Mouse (Mus musculus): ENCODE results near the gene Wdr95. TPM values are rescaled to one million over a fixed set of nuclear protein-coding genes. Genes with fewer than 3 reads are reported as not detected.

The Wdr95 gene
- polyA plus RNA-seq, 1 experiment from 2014 or later = 0.11 TPM

- no peak for ATAC-seq (replicated peaks; ENCODE audit: extremely low read depth, insufficient read depth, low FRiP score)
- 43% methylated on average over 4 of the region's 4 CpGs for WGBS
- Histone ChIP-seq H3K4me3 (ENCODE audit: low read length) (no peak overlapping the region), H3K4me2 (ENCODE audit: low read depth, low read length) (no peak overlapping the region), H3K36me3 (ENCODE audit: control insufficient read depth, insufficient read depth) (no peaks in the 10 kb centered on the region), H3K9me3 (replicated peaks; ENCODE audit: control insufficient read depth, low read length) (no peaks in the 10 kb centered on the region), H3K27ac (ENCODE audit: low read length) (no peak overlapping the region), H3K27me3 (ENCODE audit: control insufficient read depth, insufficient read depth, low read length) (no peaks in the 10 kb centered on the region), H3K9ac (ENCODE audit: low read length) (no peak overlapping the region), H3K4me1 (ENCODE audit: control insufficient read depth, insufficient read depth, low read length) (peaks cover 8% of the 10 kb centered on the region; the same call in 1 of the 2 replicates)
These were observed 121.7 kb downstream of the Wdr95 start for GRCm38 (mm10) chr5:149650179-149650553.

- WGBS = 80% methylated on average over 9 of the region's 9 CpGs
- H3K4me2 ChIP-seq (ENCODE audit: low read depth, low read length) = no peak overlapping the region
- H3K9me3 ChIP-seq (replicated peaks; ENCODE audit: control insufficient read depth, low read length) = no peaks in the 10 kb centered on the region
- H3K9ac ChIP-seq (ENCODE audit: low read length) = no peak overlapping the region
- H3K4me3 ChIP-seq (ENCODE audit: low read length) = no peak overlapping the region
- no peaks in the 10 kb centered on the region for H3K27me3 ChIP-seq (ENCODE audit: control insufficient read depth, insufficient read depth, low read length)
- no peak for ATAC-seq (replicated peaks; ENCODE audit: extremely low read depth, insufficient read depth, low FRiP score)
- no peaks in the 10 kb centered on the region for H3K4me1 ChIP-seq (ENCODE audit: control insufficient read depth, insufficient read depth, low read length)
- H3K27ac ChIP-seq (ENCODE audit: low read length) = no peak overlapping the region
- H3K36me3 ChIP-seq (ENCODE audit: control insufficient read depth, insufficient read depth) = no peaks in the 10 kb centered on the region
These were observed 127.2 kb downstream of the Wdr95 start for GRCm38 (mm10) chr5:149655636-149656035.

- no peak overlapping the region for H3K27ac ChIP-seq (ENCODE audit: low read length)
- H3K27me3 ChIP-seq (ENCODE audit: control insufficient read depth, insufficient read depth, low read length) = no peaks in the 10 kb centered on the region
- ATAC-seq (replicated peaks; ENCODE audit: extremely low read depth, insufficient read depth, low FRiP score) = no peak
- no peaks in the 10 kb centered on the region for H3K36me3 ChIP-seq (ENCODE audit: control insufficient read depth, insufficient read depth)
- WGBS = 51% methylated on average over 3 of the region's 3 CpGs
- H3K4me2 ChIP-seq (ENCODE audit: low read depth, low read length) = no peak overlapping the region
- H3K4me1 ChIP-seq (ENCODE audit: control insufficient read depth, insufficient read depth, low read length) = no peaks in the 10 kb centered on the region
- H3K9me3 ChIP-seq (replicated peaks; ENCODE audit: control insufficient read depth, low read length) = no peaks in the 10 kb centered on the region
- no peak overlapping the region for H3K4me3 ChIP-seq (ENCODE audit: low read length)
- H3K9ac ChIP-seq (ENCODE audit: low read length) = no peak overlapping the region
These were observed 129.5 kb downstream of the Wdr95 start for GRCm38 (mm10) chr5:149658022-149658421.

GRCm38 (mm10) chr5:149658741-149659413 is 130.4 kb downstream of the Wdr95 start:
- Histone ChIP-seq H3K4me1 (ENCODE audit: control insufficient read depth, insufficient read depth, low read length) (no peaks in the 10 kb centered on the region), H3K4me3 (ENCODE audit: low read length) (no peak overlapping the region), H3K4me2 (ENCODE audit: low read depth, low read length) (no peak overlapping the region), H3K27me3 (ENCODE audit: control insufficient read depth, insufficient read depth, low read length) (no peaks in the 10 kb centered on the region), H3K36me3 (ENCODE audit: control insufficient read depth, insufficient read depth) (no peaks in the 10 kb centered on the region), H3K27ac (ENCODE audit: low read length) (no peak overlapping the region), H3K9me3 (replicated peaks; ENCODE audit: control insufficient read depth, low read length) (no peaks in the 10 kb centered on the region), H3K9ac (ENCODE audit: low read length) (no peak overlapping the region)
- WGBS = 69% methylated on average over 9 of the region's 9 CpGs
- no peak for ATAC-seq (replicated peaks; ENCODE audit: extremely low read depth, insufficient read depth, low FRiP score)

- Histone ChIP-seq H3K27me3 (ENCODE audit: control insufficient read depth, insufficient read depth, low read length) (no peaks in the 10 kb centered on the region), H3K4me1 (ENCODE audit: control insufficient read depth, insufficient read depth, low read length) (no peaks in the 10 kb centered on the region), H3K36me3 (ENCODE audit: control insufficient read depth, insufficient read depth) (no peaks in the 10 kb centered on the region), H3K27ac (ENCODE audit: low read length) (no peak overlapping the region), H3K9me3 (replicated peaks; ENCODE audit: control insufficient read depth, low read length) (no peaks in the 10 kb centered on the region), H3K4me2 (ENCODE audit: low read depth, low read length) (no peak overlapping the region), H3K9ac (ENCODE audit: low read length) (no peak overlapping the region), H3K4me3 (ENCODE audit: low read length) (no peak overlapping the region)
- WGBS = 48% methylated on average over 9 of the region's 9 CpGs
- ATAC-seq (replicated peaks; ENCODE audit: extremely low read depth, insufficient read depth, low FRiP score) = no peak
These were observed 130.9 kb downstream of the Wdr95 start for GRCm38 (mm10) chr5:149659414-149659780.

- no peak overlapping the region for H3K4me2 ChIP-seq (ENCODE audit: low read depth, low read length)
- ATAC-seq (replicated peaks; ENCODE audit: extremely low read depth, insufficient read depth, low FRiP score) = no peak
- 91% methylated on average over 6 of the region's 6 CpGs for WGBS
- H3K9ac ChIP-seq (ENCODE audit: low read length) = no peak overlapping the region
- H3K9me3 ChIP-seq (replicated peaks; ENCODE audit: control insufficient read depth, low read length) = no peaks in the 10 kb centered on the region
- H3K27ac ChIP-seq (ENCODE audit: low read length) = no peak overlapping the region
- H3K27me3 ChIP-seq (ENCODE audit: control insufficient read depth, insufficient read depth, low read length) = no peaks in the 10 kb centered on the region
- H3K4me1 ChIP-seq (ENCODE audit: control insufficient read depth, insufficient read depth, low read length) = no peaks in the 10 kb centered on the region
- H3K4me3 ChIP-seq (ENCODE audit: low read length) = no peak overlapping the region
- H3K36me3 ChIP-seq (ENCODE audit: control insufficient read depth, insufficient read depth) = no peaks in the 10 kb centered on the region
These were observed 132.9 kb downstream of the Wdr95 start for GRCm38 (mm10) chr5:149661428-149661827.

Other genes with a start within 250 kb of the Wdr95 start
- 1.6 and 2.2 TPM in 2 replicates for gene Medag, start 116.9 kb upstream of the Wdr95 start, polyA plus RNA-seq (2015; fragmentation: Nextera tagmentation; extraction: Ambion mirVana)
- 0.28 and 0.69 TPM in 2 replicates for gene Tex26, start 89.0 kb upstream of the Wdr95 start, polyA plus RNA-seq (2015; fragmentation: Nextera tagmentation; extraction: Ambion mirVana)
- 27.7 and 29.1 TPM in 2 replicates for gene Hsph1, start 107.7 kb downstream of the Wdr95 start, polyA plus RNA-seq (2015; fragmentation: Nextera tagmentation; extraction: Ambion mirVana)
- 7.3 and 7.4 TPM in 2 replicates for gene B3glct, start 149.6 kb downstream of the Wdr95 start, polyA plus RNA-seq (2015; fragmentation: Nextera tagmentation; extraction: Ambion mirVana)